Mouse (Mus musculus) lung, embryonic 15.5 days (tissue): ENCODE data around the gene Gm11214. TPM values are rescaled to one million over a fixed set of nuclear protein-coding genes. Genes with fewer than 3 reads are reported as not detected.

Experiments used
- ATAC-seq: fragments of 200-750 bp; cut with Nextera tagmentation; 2 replicates; pipeline ENCODE4 v1.8.0; 2017; ENCODE audit warnings: moderate number of reproducible peaks, borderline replicate concordance; ENCODE audit not compliant: low FRiP score, low TSS enrichment; ENCODE audit errors: extremely low read depth
- H3K27ac ChIP-seq: fragments of 300-500 bp; sonication (generic); 2 replicates; pipeline ENCODE4 v1.5.1; 2015; ENCODE audit warnings: moderate library complexity, mild to moderate bottlenecking, inconsistent platforms
- H3K27me3 ChIP-seq: fragments of 300-500 bp; sonication (generic); 2 replicates; pipeline ENCODE4 v1.6.1; 2015; ENCODE audit warnings: inconsistent platforms
- H3K36me3 ChIP-seq: fragments of 300-500 bp; sonication (generic); 2 replicates; pipeline ENCODE4 v1.6.1; 2015; ENCODE audit warnings: inconsistent platforms
- H3K4me1 ChIP-seq: fragments of 300-500 bp; sonication (generic); 2 replicates; pipeline ENCODE4 v1.6.1; 2015; ENCODE audit warnings: inconsistent platforms
- H3K4me2 ChIP-seq: fragments of 300-500 bp; sonication (generic); 2 replicates; pipeline ENCODE4 v1.6.1; 2015; ENCODE audit warnings: inconsistent platforms, mild to moderate bottlenecking, moderate library complexity
- H3K4me3 ChIP-seq: fragments of 300-500 bp; sonication (generic); 2 replicates; pipeline ENCODE4 v1.5.1; 2015; ENCODE audit warnings: mild to moderate bottlenecking, inconsistent platforms
- H3K9ac ChIP-seq: fragments of 300-500 bp; sonication (generic); 2 replicates; pipeline ENCODE4 v1.6.1; 2015; ENCODE audit warnings: inconsistent platforms
- H3K9me3 ChIP-seq: fragments of 300-500 bp; sonication (generic); 2 replicates; pipeline ENCODE4 v1.6.1; 2016; ENCODE audit warnings: inconsistent platforms
- WGBS: fragments of 180-500 bp; shearing (Covaris S2); methylation state at CpG from one replicate; pipeline ENCODE4 v1.1.7; 2015; 5-methylcytosine and 5-hydroxymethylcytosine counted together
- polyA plus RNA-seq: library from polyadenylated mRNA; unstranded; fragments of >200 nt; fragmentation: Nextera tagmentation; extraction: Ambion mirVana; gene quantifications from 2 replicates; pipeline ENCODE4 v1.2.1, GENCODE M21; 2015

Gene Gm11214
- polyA plus RNA-seq, 1 experiment from 2014 or later, result not detected

DNA sequence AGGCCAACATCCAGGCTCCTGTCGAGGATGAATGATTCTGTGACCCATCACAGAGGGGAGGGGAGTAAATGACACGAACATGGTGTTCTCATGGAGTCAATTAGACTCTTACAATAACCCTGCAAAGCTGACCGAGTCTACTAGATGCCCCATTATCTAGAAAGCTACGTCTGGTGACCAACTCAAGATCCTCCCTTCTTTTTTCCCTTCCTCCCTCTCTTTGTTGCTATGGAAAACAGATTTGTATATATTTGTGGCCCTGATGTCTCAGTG lies 22.0 kb upstream of the Gm11214 start:
- H3K36me3 ChIP-seq, result no peaks in the 10 kb centered on the region
- H3K27me3 ChIP-seq, result no peaks in the 10 kb centered on the region
- H3K4me3 ChIP-seq, result no peak overlapping the region
- ATAC-seq, result no peak
- peaks cover 20% of the 10 kb centered on the region for H3K4me1 ChIP-seq
- H3K9me3 ChIP-seq, result no peaks in the 10 kb centered on the region
- H3K4me2 ChIP-seq, result no peak overlapping the region
- H3K9ac ChIP-seq, result no peak overlapping the region
- 26% methylated on average over 4 of the region's 4 CpGs for WGBS
- no peak overlapping the region for H3K27ac ChIP-seq

DNA sequence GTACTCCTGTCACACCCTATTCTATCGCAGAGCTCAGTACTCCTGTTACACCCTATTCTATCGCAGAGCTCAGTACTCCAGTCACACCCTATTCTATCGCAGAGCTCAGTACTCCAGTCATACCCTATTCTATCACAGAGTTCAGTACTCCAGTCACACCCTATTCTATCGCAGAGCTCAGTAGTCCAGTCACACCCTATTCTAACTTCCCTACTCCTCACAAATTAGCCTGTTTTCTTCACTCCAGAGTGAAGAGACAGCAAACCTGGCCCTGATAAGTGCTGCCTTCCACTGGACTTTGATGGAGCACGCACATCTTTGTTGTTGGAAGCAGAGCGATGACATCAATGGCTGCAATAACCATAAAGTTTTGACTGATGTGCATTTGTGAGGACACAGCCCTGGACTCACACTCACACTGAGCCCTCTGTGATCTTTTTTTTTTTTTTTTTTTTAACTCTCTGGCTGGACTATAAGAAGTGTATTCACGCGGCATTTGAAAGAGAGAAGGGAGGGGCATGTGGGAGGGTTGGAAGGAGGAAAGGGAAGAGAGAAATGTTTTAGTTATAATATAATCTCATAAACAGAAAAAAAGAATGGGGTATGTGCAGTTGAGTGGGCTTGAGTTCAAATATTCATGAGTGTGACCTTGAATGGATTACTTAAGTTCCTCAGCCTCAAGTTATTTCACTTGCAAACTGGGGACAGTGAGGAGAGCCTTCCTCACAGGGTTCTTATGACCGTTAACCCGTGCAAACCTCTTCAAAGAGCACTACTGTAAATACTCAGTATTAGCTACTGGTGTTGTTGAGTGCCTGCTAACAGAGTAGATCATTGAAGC lies 21.5 kb upstream of the Gm11214 start:
- Histone ChIP-seq H3K4me2 (no peak overlapping the region), H3K9me3 (no peaks in the 10 kb centered on the region), H3K9ac (no peak overlapping the region), H3K4me3 (no peak overlapping the region), H3K27ac (no peak overlapping the region), H3K36me3 (no peaks in the 10 kb centered on the region), H3K27me3 (no peaks in the 10 kb centered on the region), H3K4me1 (peaks cover 20% of the 10 kb centered on the region)
- WGBS, result 47% methylated on average over 10 of the region's 10 CpGs
- peak; percentile 88 for ATAC-seq

DNA sequence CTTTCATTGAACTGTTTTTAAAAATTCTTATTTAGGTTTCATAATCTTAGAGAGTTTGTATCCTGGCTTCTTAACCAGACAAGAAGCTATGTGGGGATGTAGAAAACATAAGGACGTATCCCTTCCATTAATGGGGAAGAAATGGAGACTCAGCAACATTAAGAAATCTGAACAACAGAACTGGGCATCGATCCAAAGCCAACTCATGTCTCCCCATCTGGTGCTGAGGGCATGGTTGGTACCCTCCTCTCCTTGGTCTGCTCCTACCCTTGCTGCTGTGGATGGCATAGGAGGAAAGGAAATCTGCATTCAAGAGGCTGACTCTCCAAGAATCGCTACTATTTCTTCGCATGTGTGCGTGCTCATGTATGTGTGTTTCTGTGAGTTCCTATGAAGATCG lies 20.5 kb upstream of the Gm11214 start:
- Histone ChIP-seq H3K36me3 (no peaks in the 10 kb centered on the region), H3K4me1 (peaks cover 20% of the 10 kb centered on the region), H3K4me2 (no peak overlapping the region), H3K9me3 (no peaks in the 10 kb centered on the region), H3K27me3 (no peaks in the 10 kb centered on the region), H3K27ac (no peak overlapping the region), H3K4me3 (no peak overlapping the region), H3K9ac (no peak overlapping the region)
- WGBS, result 92% methylated on average over 6 of the region's 6 CpGs
- no peak for ATAC-seq

DNA sequence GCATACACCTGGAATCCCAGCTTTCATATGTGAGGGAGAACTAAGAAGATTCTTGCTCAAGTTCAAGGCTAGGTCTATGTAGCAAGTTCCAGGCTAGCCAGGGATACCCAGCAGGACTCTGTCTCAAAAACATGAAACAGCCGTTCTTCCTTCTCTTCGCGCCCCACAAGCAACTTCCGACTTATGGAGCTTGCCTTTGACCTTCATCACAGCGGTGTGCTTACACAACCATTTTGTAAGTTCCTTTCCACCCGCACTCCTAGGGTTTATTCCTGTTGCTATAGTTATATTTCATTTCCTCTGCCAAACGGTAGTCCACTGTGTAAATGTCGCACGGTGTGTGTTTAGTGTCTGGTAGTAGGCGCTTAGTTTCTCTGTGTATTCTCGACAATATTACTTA lies 19.9 kb upstream of the Gm11214 start:
- Histone ChIP-seq H3K27ac (no peak overlapping the region), H3K9me3 (no peaks in the 10 kb centered on the region), H3K36me3 (no peaks in the 10 kb centered on the region), H3K27me3 (no peaks in the 10 kb centered on the region), H3K4me2 (no peak overlapping the region), H3K9ac (no peak overlapping the region), H3K4me3 (no peak overlapping the region), H3K4me1 (peaks cover 20% of the 10 kb centered on the region)
- ATAC-seq, result no peak
- 67% methylated on average over 11 of the region's 11 CpGs for WGBS

DNA sequence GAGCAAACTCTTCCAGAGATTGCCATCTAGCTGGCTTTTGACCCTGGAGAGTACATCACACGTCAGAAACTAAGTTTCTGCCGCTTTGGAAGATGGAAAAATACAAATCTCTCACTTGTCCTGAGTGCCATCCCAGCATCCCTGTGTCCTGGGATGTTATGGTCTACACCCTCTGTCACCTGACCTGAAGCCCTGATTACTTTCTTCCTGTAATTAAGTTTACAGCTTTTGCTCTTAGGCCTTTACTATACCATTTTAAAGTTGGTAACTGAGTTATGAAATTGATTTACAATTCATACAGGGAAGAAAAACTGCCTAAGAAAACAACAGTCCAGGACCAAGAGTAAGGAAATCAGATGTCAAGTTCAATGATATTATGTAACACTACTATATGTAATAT lies 19.3 kb upstream of the Gm11214 start:
- no peaks in the 10 kb centered on the region for H3K36me3 ChIP-seq
- no peaks in the 10 kb centered on the region for H3K27me3 ChIP-seq
- H3K4me2 ChIP-seq, result no peak overlapping the region
- no peak overlapping the region for H3K4me3 ChIP-seq
- peaks cover 20% of the 10 kb centered on the region for H3K4me1 ChIP-seq
- no peak overlapping the region for H3K27ac ChIP-seq
- H3K9ac ChIP-seq, result no peak overlapping the region
- WGBS, result 72% methylated on average over 2 of the region's 2 CpGs
- H3K9me3 ChIP-seq, result no peaks in the 10 kb centered on the region
- ATAC-seq, result no peak

GRCm38 (mm10) chr4:63681557-63681956 lies 18.4 kb upstream of the Gm11214 start:
- Histone ChIP-seq H3K27me3 (no peaks in the 10 kb centered on the region), H3K9ac (no peak overlapping the region), H3K27ac (no peak overlapping the region), H3K4me3 (no peak overlapping the region), H3K4me2 (no peak overlapping the region), H3K9me3 (no peaks in the 10 kb centered on the region), H3K36me3 (no peaks in the 10 kb centered on the region), H3K4me1 (peaks cover 20% of the 10 kb centered on the region)
- WGBS, result 89% methylated on average over 3 of the region's 3 CpGs
- ATAC-seq, result no peak

DNA sequence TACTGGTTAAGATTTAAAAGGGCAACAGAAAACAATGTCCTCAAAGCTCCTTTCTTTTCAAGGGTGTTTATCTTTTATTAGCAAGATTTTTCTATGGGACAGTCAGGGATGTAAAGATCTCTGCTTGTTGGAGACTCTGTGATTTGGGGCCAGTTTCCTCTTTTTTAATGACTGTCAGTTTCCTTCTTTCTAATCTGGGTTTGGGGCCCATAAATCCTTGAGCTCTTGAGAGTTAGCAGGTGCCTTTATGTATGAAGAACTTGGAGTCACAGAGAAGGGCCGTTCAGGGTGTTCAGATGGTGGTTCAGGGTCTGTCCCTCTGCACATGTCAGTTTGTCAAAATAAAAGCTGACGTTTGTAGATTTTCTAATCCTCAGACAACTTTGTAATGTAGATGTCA lies 11.9 kb upstream of the Gm11214 start:
- H3K27me3 ChIP-seq, result no peaks in the 10 kb centered on the region
- H3K27ac ChIP-seq, result no peak overlapping the region
- no peaks in the 10 kb centered on the region for H3K4me1 ChIP-seq
- ATAC-seq, result no peak
- H3K4me2 ChIP-seq, result no peak overlapping the region
- no peaks in the 10 kb centered on the region for H3K36me3 ChIP-seq
- no peak overlapping the region for H3K4me3 ChIP-seq
- H3K9me3 ChIP-seq, result no peaks in the 10 kb centered on the region
- 51% methylated on average over 2 of the region's 2 CpGs for WGBS
- H3K9ac ChIP-seq, result no peak overlapping the region

DNA sequence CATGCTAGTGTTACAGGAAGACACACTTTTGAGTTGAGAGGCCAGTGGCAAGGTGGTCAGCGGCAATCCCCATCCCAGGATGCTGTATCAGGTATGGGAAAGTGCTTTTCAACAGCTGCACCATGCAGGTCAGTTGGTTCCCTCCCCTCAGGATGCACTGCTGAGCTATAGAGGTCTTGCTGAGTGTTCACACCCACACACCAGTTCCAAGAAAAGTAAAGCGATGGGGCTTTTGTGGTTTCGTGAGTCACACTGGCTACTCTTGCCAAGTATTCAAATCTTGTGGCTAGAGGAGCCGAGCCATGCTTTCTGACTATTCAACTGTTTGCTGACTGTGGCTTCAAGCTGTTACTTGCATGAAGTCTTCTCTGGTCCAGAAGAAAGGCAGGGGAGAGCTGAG lies 5.1 kb upstream of the Gm11214 start:
- no peak overlapping the region for H3K4me3 ChIP-seq
- 63% methylated on average over 4 of the region's 4 CpGs for WGBS
- H3K9ac ChIP-seq, result no peak overlapping the region
- no peaks in the 10 kb centered on the region for H3K4me1 ChIP-seq
- H3K36me3 ChIP-seq, result no peaks in the 10 kb centered on the region
- no peaks in the 10 kb centered on the region for H3K27me3 ChIP-seq
- no peak overlapping the region for H3K4me2 ChIP-seq
- no peak for ATAC-seq
- H3K27ac ChIP-seq, result no peak overlapping the region
- no peaks in the 10 kb centered on the region for H3K9me3 ChIP-seq

DNA sequence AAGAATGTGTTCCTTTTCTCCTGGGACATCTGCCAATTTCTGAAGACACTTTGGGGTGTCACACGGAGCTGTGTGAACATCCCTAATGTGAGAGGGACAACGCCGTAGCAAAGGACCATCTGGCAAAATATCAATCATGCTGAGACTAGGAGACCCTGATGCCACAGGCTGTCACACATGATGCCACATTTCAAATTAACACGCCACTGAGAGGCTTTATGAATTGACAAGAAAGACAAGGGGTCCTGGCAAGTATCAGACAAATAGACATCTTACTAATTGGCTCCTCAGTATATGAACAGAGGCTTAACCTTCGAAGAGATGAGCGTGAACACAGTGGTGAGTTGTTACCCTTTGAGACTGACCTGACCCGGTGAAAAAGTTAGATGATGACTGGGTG lies 2.6 kb upstream of the Gm11214 start:
- H3K27ac ChIP-seq, result no peak overlapping the region
- ATAC-seq, result no peak
- H3K4me1 ChIP-seq, result no peaks in the 10 kb centered on the region
- H3K4me2 ChIP-seq, result no peak overlapping the region
- H3K9ac ChIP-seq, result no peak overlapping the region
- WGBS, result 64% methylated on average over 7 of the region's 7 CpGs
- no peaks in the 10 kb centered on the region for H3K27me3 ChIP-seq
- H3K4me3 ChIP-seq, result no peak overlapping the region
- H3K9me3 ChIP-seq, result no peaks in the 10 kb centered on the region
- H3K36me3 ChIP-seq, result no peaks in the 10 kb centered on the region

- Histone ChIP-seq H3K27ac (no peak overlapping the region), H3K36me3 (no peaks in the 10 kb centered on the region), H3K4me3 (no peak overlapping the region), H3K9ac (no peak overlapping the region), H3K27me3 (no peaks in the 10 kb centered on the region), H3K4me2 (no peak overlapping the region), H3K9me3 (no peaks in the 10 kb centered on the region), H3K4me1 (no peaks in the 10 kb centered on the region)
- 74% methylated on average over 1 of the region's 1 CpGs for WGBS
- no peak for ATAC-seq
These were observed 1.3 kb downstream of the Gm11214 start for GRCm38 (mm10) chr4:63661857-63662256.

- WGBS, result 74% methylated on average over 1 of the region's 1 CpGs
- Histone ChIP-seq H3K4me2 (no peak overlapping the region), H3K9ac (no peak overlapping the region), H3K9me3 (no peaks in the 10 kb centered on the region), H3K4me1 (no peaks in the 10 kb centered on the region), H3K27me3 (no peaks in the 10 kb centered on the region), H3K27ac (no peak overlapping the region), H3K4me3 (no peak overlapping the region), H3K36me3 (no peaks in the 10 kb centered on the region)
- ATAC-seq, result no peak
These were observed 1.8 kb downstream of the Gm11214 start for GRCm38 (mm10) chr4:63661426-63661825.

DNA sequence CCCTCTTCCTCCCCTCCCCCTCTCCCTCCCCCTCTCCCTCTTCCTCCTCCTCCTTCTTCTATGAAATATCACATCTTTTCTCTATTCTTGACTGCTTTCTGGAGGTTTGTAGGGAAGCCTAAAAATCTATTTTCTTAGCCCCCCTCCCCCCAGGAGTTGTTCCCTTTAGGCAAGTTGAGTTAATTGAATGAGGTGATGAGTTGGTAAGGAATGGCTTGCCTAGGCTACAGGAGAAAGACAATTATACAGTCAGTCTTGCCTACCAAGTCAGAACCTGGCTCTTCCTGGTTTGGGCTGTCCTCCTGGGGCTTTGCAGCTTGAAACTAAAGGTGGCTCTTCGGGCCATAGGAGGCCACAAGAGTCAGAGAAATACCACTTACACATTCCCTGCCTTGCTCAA lies 3.4 kb downstream of the Gm11214 start:
- H3K36me3 ChIP-seq, result no peaks in the 10 kb centered on the region
- 71% methylated on average over 1 of the region's 1 CpGs for WGBS
- no peak overlapping the region for H3K4me2 ChIP-seq
- H3K4me1 ChIP-seq, result no peaks in the 10 kb centered on the region
- H3K27me3 ChIP-seq, result no peaks in the 10 kb centered on the region
- H3K9ac ChIP-seq, result no peak overlapping the region
- H3K27ac ChIP-seq, result no peak overlapping the region
- ATAC-seq, result no peak
- H3K9me3 ChIP-seq, result no peaks in the 10 kb centered on the region
- no peak overlapping the region for H3K4me3 ChIP-seq

DNA sequence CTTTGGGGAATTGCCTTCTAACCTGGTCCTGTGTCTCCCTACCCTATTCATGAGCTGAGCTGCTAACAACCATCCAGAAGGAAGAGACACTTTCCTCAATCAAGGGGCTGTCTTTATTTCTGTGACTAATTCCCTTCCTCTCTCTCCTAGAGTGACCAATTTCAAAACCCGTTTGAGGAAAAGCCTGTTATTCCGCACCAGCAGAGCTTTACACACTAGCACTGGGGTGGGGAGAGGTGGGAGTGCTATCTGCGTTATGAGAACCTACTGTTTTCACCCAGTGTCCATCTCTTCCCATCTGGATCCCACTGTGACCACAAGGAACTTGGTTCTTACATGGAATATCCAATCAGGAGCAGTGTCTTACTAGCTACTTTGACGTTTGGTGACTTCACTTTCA lies 4.1 kb downstream of the Gm11214 start:
- no peak overlapping the region for H3K9ac ChIP-seq
- 27% methylated on average over 4 of the region's 4 CpGs for WGBS

More for the DNA sequence above, 4.1 kb downstream of the Gm11214 start:
- no peaks in the 10 kb centered on the region for H3K36me3 ChIP-seq
- H3K27ac ChIP-seq, result no peak overlapping the region
- no peak for ATAC-seq
- H3K4me2 ChIP-seq, result no peak overlapping the region
- no peak overlapping the region for H3K4me3 ChIP-seq
- H3K9me3 ChIP-seq, result no peaks in the 10 kb centered on the region
- H3K27me3 ChIP-seq, result no peaks in the 10 kb centered on the region
- no peaks in the 10 kb centered on the region for H3K4me1 ChIP-seq
